Mouse (Mus musculus) CH12.LX (cell line): ENCODE measurements around the gene Zfp574. TPM values are rescaled to one million over a fixed set of nuclear protein-coding genes. Genes with fewer than 3 reads are reported as not detected.
A peak's percentile ranks its signal among the peaks of the same experiment; 100 is the strongest.

ENCODE experiments used
- DNase-seq: peaks from one replicate; pipeline ENCODE4 v3.0.0-alpha.2; 2013; ENCODE audit errors: extremely low read depth
- H3K27ac ChIP-seq: 2 replicates; pipeline ENCODE4 v1.5.1; 2012; ENCODE audit warnings: low read depth, mild to moderate bottlenecking, control low read depth, moderate library complexity; ENCODE audit not compliant: insufficient read depth
- H3K27me3 ChIP-seq: replicated peaks from 2 replicates; pipeline ENCODE3; 2012; ENCODE audit warnings: inconsistent platforms
- H3K36me3 ChIP-seq, 2 experiments: replicated peaks in 1 of 2; 2 replicates each; pipeline versions ENCODE3 to v1.6.1; 2012; ENCODE audit warnings: inconsistent platforms in 1 of 2, low read length in 1 of 2, mild to moderate bottlenecking in 1 of 2, mixed read lengths in 1 of 2, moderate library complexity in 1 of 2; ENCODE audit not compliant: control insufficient read depth in 1 of 2, insufficient read depth in 1 of 2
- H3K4me1 ChIP-seq, 2 experiments: 2 replicates each; pipeline ENCODE4 v1.6.1; 2012; ENCODE audit warnings: inconsistent platforms in 1 of 2, moderate library complexity in 1 of 2; ENCODE audit not compliant: insufficient read depth in 2 of 2, control insufficient read depth in 1 of 2
- H3K4me2 ChIP-seq: 2 replicates; pipeline ENCODE4 v1.6.1; 2012; ENCODE audit warnings: low read depth, mild to moderate bottlenecking, control low read depth; ENCODE audit not compliant: poor library complexity, insufficient read depth, severe bottlenecking
- H3K4me3 ChIP-seq, 3 experiments: fragments of 150-350 bp in 1 of 3; sonication (generic) in 1 of 3; replicated peaks in 1 of 3; 2 replicates each; pipeline versions ENCODE3 to v1.5.1; 2011 to 2012; ENCODE audit warnings: low read depth in 2 of 3, low read length in 2 of 3, mild to moderate bottlenecking in 2 of 3, moderate library complexity in 2 of 3, control low read depth in 1 of 3, improper control_type of control experiment in 1 of 3, inconsistent platforms in 1 of 3, mixed read lengths in 1 of 3; ENCODE audit not compliant: poor library complexity in 1 of 3
- H3K79me2 ChIP-seq: replicated peaks from 2 replicates; pipeline ENCODE4 v1.6.1; 2012; ENCODE audit warnings: mild to moderate bottlenecking, moderate library complexity; ENCODE audit not compliant: control insufficient read depth, poor library complexity, insufficient read depth, severe bottlenecking; ENCODE audit errors: extremely low read depth
- H3K9ac ChIP-seq: 2 replicates; pipeline ENCODE4 v1.6.1; 2012; ENCODE audit warnings: low read depth, mild to moderate bottlenecking, control low read depth, moderate library complexity; ENCODE audit not compliant: insufficient read depth
- H3K9me3 ChIP-seq: replicated peaks from 2 replicates; pipeline ENCODE3; 2012; ENCODE audit warnings: low read length, inconsistent platforms, mixed read lengths
- ETS1 ChIP-seq: conservative IDR thresholded peaks from 2 replicates; pipeline ENCODE4 v1.6.1; 2012; ENCODE audit warnings: low read depth, mild to moderate bottlenecking, inconsistent platforms, low read length, improper control_type of control experiment, moderate library complexity
- JUND ChIP-seq: conservative IDR thresholded peaks from 2 replicates; pipeline ENCODE4 v1.6.1; 2011; ENCODE audit warnings: low read depth, low read length, improper control_type of control experiment
- KAT2A ChIP-seq: IDR thresholded peaks from 2 replicates; pipeline ENCODE4 v1.6.1; 2012; ENCODE audit warnings: low read length, improper control_type of control experiment, inconsistent platforms; ENCODE audit not compliant: insufficient replicate concordance
- MAX ChIP-seq: IDR thresholded peaks from 2 replicates; pipeline ENCODE4 v1.6.1; 2011; ENCODE audit warnings: low read length, improper control_type of control experiment
- MAZ ChIP-seq: IDR thresholded peaks from 2 replicates; pipeline ENCODE4 v1.6.1; 2012; ENCODE audit warnings: low read depth, mild to moderate bottlenecking, inconsistent platforms, low read length, improper control_type of control experiment, moderate library complexity
- MEF2A ChIP-seq: IDR thresholded peaks from 2 replicates; pipeline ENCODE4 v1.6.1; 2014; ENCODE audit warnings: low read depth, mild to moderate bottlenecking, inconsistent platforms, low read length, improper control_type of control experiment, borderline replicate concordance
- MXI1 ChIP-seq: IDR thresholded peaks from 2 replicates; pipeline ENCODE4 v1.6.1; 2011; ENCODE audit warnings: mild to moderate bottlenecking, low read depth, low read length, improper control_type of control experiment
- POLR2A ChIP-seq: IDR thresholded peaks from 2 replicates; pipeline ENCODE4 v1.6.1; 2011; ENCODE audit warnings: low read depth, mild to moderate bottlenecking, improper control_type of control experiment, low read length
- RCOR1 ChIP-seq: conservative IDR thresholded peaks from 2 replicates; pipeline ENCODE4 v1.6.1; 2012; ENCODE audit warnings: low read depth, mild to moderate bottlenecking, inconsistent platforms, low read length, improper control_type of control experiment
- SMC3 ChIP-seq: IDR thresholded peaks from 2 replicates; pipeline ENCODE4 v1.6.1; 2011; ENCODE audit warnings: low read depth, low read length, improper control_type of control experiment
- TCF12 ChIP-seq: IDR thresholded peaks from 2 replicates; pipeline ENCODE4 v1.6.1; 2014; ENCODE audit warnings: low read depth, mild to moderate bottlenecking, inconsistent platforms, low read length, improper control_type of control experiment
- UBTF ChIP-seq: IDR thresholded peaks from 2 replicates; pipeline ENCODE4 v1.6.1; 2012; ENCODE audit warnings: low read depth, mild to moderate bottlenecking, inconsistent platforms, low read length, improper control_type of control experiment, moderate library complexity
- ZC3H11A ChIP-seq: IDR thresholded peaks from 2 replicates; pipeline ENCODE4 v1.6.1; 2012; ENCODE audit warnings: low read depth, mild to moderate bottlenecking, inconsistent platforms, low read length, improper control_type of control experiment
- dilution Hi-C: fragments of 300-500 bp; cut with MboI; formaldehyde crosslinking; loops from 2 replicates; pipeline ENCODE4 v1.14.3; 2020; ENCODE audit warnings: low sequenced_read_pairs; ENCODE audit not compliant: extremely low pct_unique_long_range_greater_than_20kb, extremely low pct_ligation_motif_present
- in situ Hi-C: fragments of 300-500 bp; cut with MboI; formaldehyde crosslinking; loops from 3 replicates; pipeline ENCODE4 v1.14.3; 2019; ENCODE audit warnings: low sequenced_read_pairs, low pct_ligation_motif_present, low pct_unique_long_range_greater_than_20kb, mixed read lengths
- polyA plus RNA-seq: library from polyadenylated mRNA; unstranded; fragments of >175 nt; gene quantifications from 2 replicates; pipeline ENCODE4 v1.2.1, GENCODE M21; 2012; ENCODE audit warnings: low read depth; ENCODE audit not compliant: insufficient read length
- total RNA-seq, 2 experiments: library from RNA; depleted of rRNA; stranded (reverse); fragments of 300-350 nt in 1 of 2; fragments of >200 nt in 1 of 2; gene quantifications; 2 replicates each; pipeline ENCODE4 v1.2.3; 2012 to 2014

The Zfp574 gene
- total and polyA plus RNA-seq, 3 experiments: 3.4 to 13.3 (median 11.2) TPM

- Histone ChIP-seq H3K4me3 (peak overlapping the region in 1 of 3 experiments; percentile 7), H3K27me3 (no peaks in the 10 kb centered on the region), H3K79me2 (peaks cover 12% of the 10 kb centered on the region), H3K36me3 (peaks cover 57 to 71% of the 10 kb centered on the region in 2 experiments), H3K4me2 (no peak overlapping the region), H3K9me3 (peaks cover 2% of the 10 kb centered on the region), H3K4me1 (peaks cover 47 to 83% of the 10 kb centered on the region in 2 experiments), H3K27ac (peak overlapping the region; percentile 93), H3K9ac (no peak overlapping the region)
- dilution Hi-C loops: no loop called here
- in situ Hi-C loops: no loop called here
- 0 out of 2 replicates have a peak, but pooled peaks have one; percentile 21 for TF ChIP-seq MAX
- peak; percentile 61; the same call in 1 of the 2 replicates for TF ChIP-seq MAZ
- peak; percentile 47; the same call in 1 of the 2 replicates for TF ChIP-seq ETS1
- TF ChIP-seq TCF12: 0 out of 2 replicates have a peak, but pooled peaks have one; percentile 9
- TF ChIP-seq ZC3H11A: no peak
- DNase-seq: no peak
Observed at GRCm38 (mm10) chr7:25109355-25109754, 37.0 kb downstream of the Zfp574 start.

DNA sequence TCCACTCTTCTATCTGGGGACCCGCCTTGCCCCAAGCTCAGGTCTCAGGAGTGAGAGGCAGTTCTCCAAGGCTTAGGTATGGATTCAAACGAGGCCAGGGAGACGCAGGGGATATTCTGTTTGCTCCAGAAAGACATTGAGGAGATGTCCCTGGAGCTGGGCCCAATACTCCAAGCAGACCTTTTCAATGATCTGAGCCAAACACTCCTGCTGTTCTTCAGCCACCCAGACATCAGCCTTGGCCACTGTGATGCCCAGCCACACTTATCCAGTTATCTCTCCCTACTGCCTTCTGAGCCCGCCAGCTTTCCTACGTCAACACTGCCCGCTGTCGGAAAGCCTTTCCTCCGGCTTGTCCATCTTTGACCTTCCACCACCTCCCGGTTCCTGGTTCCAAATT lies 38.0 kb downstream of the Zfp574 start:
- Histone ChIP-seq H3K36me3 (peaks cover 63 to 71% of the 10 kb centered on the region in 2 experiments), H3K4me1 (peaks cover 53 to 88% of the 10 kb centered on the region in 2 experiments), H3K27ac (peak overlapping the region; percentile 45), H3K4me3 (no peak overlapping the region), H3K9me3 (peaks cover 7% of the 10 kb centered on the region), H3K27me3 (no peaks in the 10 kb centered on the region), H3K9ac (no peak overlapping the region), H3K4me2 (no peak overlapping the region), H3K79me2 (peaks cover 16% of the 10 kb centered on the region)
- TF ChIP-seq RCOR1 (no peak), MXI1 (0 out of 2 replicates have a peak, but pooled peaks have one; percentile 39), KAT2A (no peak), SMC3 (no peak), MEF2A (no peak), POLR2A (peak; percentile 13; the same call in 1 of the 2 replicates), MAX (no peak), JUND (no peak), ETS1 (no peak), UBTF (no peak), TCF12 (no peak), ZC3H11A (no peak)
- in situ Hi-C loops: no loop called here
- dilution Hi-C loops: no loop called here
- DNase-seq: no peak
